Mouse (Mus musculus) cerebellum, adult 2 months (tissue): ENCODE data around the gene Kpna3.

Source experiments
- CTCF ChIP-seq: fragments of 200-500 bp; IDR thresholded peaks from 2 replicates; pipeline ENCODE4 v1.5.1; 2011; ENCODE audit warnings: low read depth, mild to moderate bottlenecking, control low read depth, low read length, moderate library complexity, borderline replicate concordance; ENCODE audit not compliant: insufficient read depth
- POLR2A ChIP-seq: fragments of 200-500 bp; IDR thresholded peaks from 2 replicates; pipeline ENCODE4 v1.6.1; 2011; ENCODE audit warnings: low read length, control low read depth, borderline replicate concordance; ENCODE audit not compliant: insufficient read depth

- TF ChIP-seq CTCF (no peak), POLR2A (peak; percentile 75)
Observed at GRCm38 (mm10) chr14:61360131-61360980, 79.3 kb downstream of the Kpna3 start, which contains the start of gene Ebpl.
